Mouse (Mus musculus) ZHBTc4 (cell line): ENCODE results near the gene Aaas.

Experiments
- DNase-seq: peaks from one replicate; pipeline ENCODE4 v3.0.0-alpha.2; 2011; ENCODE audit warnings: low read depth, low spot score

Aaas gene

GRCm38 (mm10) chr15:102350138-102350941 is at the start of gene Aaas:
Aaas (minus strand) TSS chr15:102350771.
- DNase-seq = peak; percentile 98

- peak; percentile 96 for DNase-seq
These were observed 49.0 kb upstream of the Aaas start for GRCm38 (mm10) chr15:102399229-102400221.

GRCm38 (mm10) chr15:102398629-102399028 is 48.1 kb upstream of the Aaas start:
- peak; percentile 57 for DNase-seq

GRCm38 (mm10) chr15:102395061-102395460 is 44.5 kb upstream of the Aaas start:
- DNase-seq = no peak

- DNase-seq = peak; percentile 86
These were observed 43.0 kb upstream of the Aaas start for GRCm38 (mm10) chr15:102393584-102394014.

- no peak for DNase-seq
These were observed 41.9 kb upstream of the Aaas start for GRCm38 (mm10) chr15:102392520-102392919.

- DNase-seq = peak; percentile 33
These were observed 38.4 kb upstream of the Aaas start for GRCm38 (mm10) chr15:102388942-102389341.

GRCm38 (mm10) chr15:102386640-102387039 is 36.1 kb upstream of the Aaas start:
- DNase-seq = peak; percentile 83

GRCm38 (mm10) chr15:102383671-102384070 is 33.1 kb upstream of the Aaas start:
- DNase-seq = no peak

GRCm38 (mm10) chr15:102381575-102381974 is 31.0 kb upstream of the Aaas start:
- peak; percentile 92 for DNase-seq

- DNase-seq = peak; percentile 37
These were observed 27.3 kb upstream of the Aaas start for GRCm38 (mm10) chr15:102377810-102378262.

GRCm38 (mm10) chr15:102377163-102377543 is 26.6 kb upstream of the Aaas start:
- peak; percentile 94 for DNase-seq

GRCm38 (mm10) chr15:102376453-102377162 is 26.0 kb upstream of the Aaas start:
- peak; percentile 72 for DNase-seq

GRCm38 (mm10) chr15:102370727-102371126 is 20.2 kb upstream of the Aaas start:
- peak; percentile 35 for DNase-seq

GRCm38 (mm10) chr15:102369972-102370371 is 19.4 kb upstream of the Aaas start:
- DNase-seq = no peak

- DNase-seq = peak; percentile 23
These were observed 16.3 kb upstream of the Aaas start, which contains the start of gene Sp7 for GRCm38 (mm10) chr15:102366733-102367344. Sp7 (minus strand) TSS chr15:102367182.

- DNase-seq = no peak
These were observed 15.7 kb upstream of the Aaas start for GRCm38 (mm10) chr15:102366238-102366637.

- no peak for DNase-seq
These were observed 14.1 kb upstream of the Aaas start for GRCm38 (mm10) chr15:102364678-102365077.

- DNase-seq = no peak
These were observed 12.1 kb upstream of the Aaas start for GRCm38 (mm10) chr15:102362648-102363047.

GRCm38 (mm10) chr15:102358834-102359233 is 8.3 kb upstream of the Aaas start:
- no peak for DNase-seq

- DNase-seq = peak; percentile 83
These were observed 7.6 kb upstream of the Aaas start for GRCm38 (mm10) chr15:102358126-102358525.
